Mouse (Mus musculus): ENCODE measurements around the gene Taok3.

GRCm38 (mm10) chr5:117214016-117214415 is 94.1 kb downstream of the Taok3 start:
- TF ChIP-seq CTCF (conservative IDR thresholded peaks at IDR 0.05; ENCODE audit: insufficient read depth, insufficient read length, low read depth, low read length) = no peak
- TF ChIP-seq POLR2A (IDR thresholded peaks at IDR 0.05; ENCODE audit: low read depth, low read length) = no peak

All from kidney, adult 2 months (tissue).